In genomic region chr14:17917899-17918298, GRCm38 (mm10) we compare ENCODE assay signal across 15 mouse cellular contexts.
DNase-seq lines count a peak whose midpoint lies in the region; ATAC-seq lines count a peak whose summit lies in the region.
"Had no signal": no experiment of that assay in that cellular context is flagged by ENCODE, and none has a peak within 500 bp of the region (broad histone marks: within the 10 kb centered on the region; RNA-seq: fewer than 3 reads in every experiment).

No protein-coding gene starts in this region.

- WGBS in hindbrain, embryonic 16.5 days: 33% methylated on average over 3 of the region's 3 CpGs
- WGBS in hindbrain, embryonic 11.5 days: 47% methylated on average over 3 of the region's 3 CpGs
- WGBS in midbrain, embryonic 13.5 days: 29% methylated on average over 3 of the region's 3 CpGs

- no peak overlapping the region for H3K4me2 ChIP-seq in hindbrain, embryonic 16.5 days (ENCODE audit: low read length)
- H3K4me2 ChIP-seq in hindbrain, embryonic 11.5 days (replicated peaks; ENCODE audit: low read depth, low read length): no peak overlapping the region
- no peak overlapping the region for H3K4me2 ChIP-seq in midbrain, embryonic 13.5 days (replicated peaks)
- H3K4me2 ChIP-seq: embryonic facial prominence, embryonic 15.5 days; limb, embryonic 15.5 days had no signal

- H3K9ac ChIP-seq in hindbrain, embryonic 16.5 days (ENCODE audit: low read depth, low read length): no peak overlapping the region
- no peak overlapping the region for H3K9ac ChIP-seq in hindbrain, embryonic 11.5 days (ENCODE audit: low read depth, low read length)
- H3K9ac ChIP-seq in midbrain, embryonic 13.5 days (replicated peaks): no peak overlapping the region
- H3K9ac ChIP-seq: embryonic facial prominence, embryonic 15.5 days; limb, embryonic 15.5 days had no signal

- H3K36me3 ChIP-seq in hindbrain, embryonic 16.5 days (ENCODE audit: control insufficient read depth, insufficient read depth, low read length): no peaks in the 10 kb centered on the region
- no peaks in the 10 kb centered on the region for H3K36me3 ChIP-seq in hindbrain, embryonic 11.5 days (ENCODE audit: control insufficient read depth, insufficient read depth, low read length)
- no peaks in the 10 kb centered on the region for H3K36me3 ChIP-seq in midbrain, embryonic 13.5 days
- H3K36me3 ChIP-seq: embryonic facial prominence, embryonic 15.5 days; limb, embryonic 15.5 days had no signal

- intact Hi-C loops in gastrocnemius, postnatal 14 days (cut with DNase I; ENCODE audit: low total_unique reads): no loop called here

- H3K27ac ChIP-seq in hindbrain, embryonic 16.5 days (ENCODE audit: low read depth, low read length): no peak overlapping the region
- no peak overlapping the region for H3K27ac ChIP-seq in hindbrain, embryonic 11.5 days (ENCODE audit: low read depth, low read length)
- no peak overlapping the region for H3K27ac ChIP-seq in midbrain, embryonic 13.5 days
- H3K27ac ChIP-seq: embryonic facial prominence, embryonic 15.5 days; gastrocnemius, adult 2 months; limb, embryonic 15.5 days had no signal

- DNase-seq in hindbrain, embryonic 11.5 days (ENCODE audit: low spot score): no peak
- DNase-seq in NIH3T3 (ENCODE audit: low read depth): peak; percentile 79
- peak; percentile 73 for DNase-seq in fibroblast of lung, adult 2 months (ENCODE audit: low read depth)
- DNase-seq in right cerebral cortex, postnatal 14 days: no peak
- DNase-seq in urinary bladder, adult 2 months (ENCODE audit: low spot score): no peak
- no peak for DNase-seq in gastrocnemius, postnatal 14 days
- DNase-seq: gastrocnemius, adult 2 months; kidney, postnatal 25 days; right cerebral cortex, postnatal 25 days had no signal

- no peaks in the 10 kb centered on the region for H3K27me3 ChIP-seq in hindbrain, embryonic 16.5 days (replicated peaks; ENCODE audit: control insufficient read depth, insufficient read depth, low read length)
- no peaks in the 10 kb centered on the region for H3K27me3 ChIP-seq in hindbrain, embryonic 11.5 days (ENCODE audit: control insufficient read depth, insufficient read depth, low read length)
- H3K27me3 ChIP-seq in midbrain, embryonic 13.5 days: no peaks in the 10 kb centered on the region
- H3K27me3 ChIP-seq: embryonic facial prominence, embryonic 15.5 days; limb, embryonic 15.5 days had no signal

- ATAC-seq in hindbrain, embryonic 16.5 days: 0 out of 2 replicates have a peak, but pooled peaks have one; percentile 43
- no peak for ATAC-seq in hindbrain, embryonic 11.5 days (ENCODE audit: low FRiP score)
- ATAC-seq in midbrain, embryonic 13.5 days: peak; percentile 51
- ATAC-seq: CD4-positive, CD25-positive, alpha-beta regulatory T cell, adult 4 months; inflammation-experienced regulatory T-cells, adult 6 months had no signal

- H3K4me3 ChIP-seq in hindbrain, embryonic 16.5 days (ENCODE audit: low read length): no peak overlapping the region
- H3K4me3 ChIP-seq in hindbrain, embryonic 11.5 days (ENCODE audit: low read depth, low read length): no peak overlapping the region
- H3K4me3 ChIP-seq in midbrain, embryonic 13.5 days (replicated peaks): no peak overlapping the region
- H3K4me3 ChIP-seq: embryonic facial prominence, embryonic 15.5 days; gastrocnemius, adult 2 months; limb, embryonic 15.5 days had no signal

- H3K9me3 ChIP-seq in hindbrain, embryonic 16.5 days (ENCODE audit: control insufficient read depth, low read length): no peaks in the 10 kb centered on the region
- H3K9me3 ChIP-seq in hindbrain, embryonic 11.5 days (ENCODE audit: control insufficient read depth, low read length): no peaks in the 10 kb centered on the region
- H3K9me3 ChIP-seq in midbrain, embryonic 13.5 days: no peaks in the 10 kb centered on the region
- H3K9me3 ChIP-seq: embryonic facial prominence, embryonic 15.5 days; limb, embryonic 15.5 days had no signal

- no peaks in the 10 kb centered on the region for H3K4me1 ChIP-seq in hindbrain, embryonic 16.5 days (ENCODE audit: control insufficient read depth, insufficient read depth, low read depth, low read length)
- no peaks in the 10 kb centered on the region for H3K4me1 ChIP-seq in hindbrain, embryonic 11.5 days (replicated peaks; ENCODE audit: control insufficient read depth, insufficient read depth, low read length)
- H3K4me1 ChIP-seq in midbrain, embryonic 13.5 days (replicated peaks): peaks cover 7% of the 10 kb centered on the region
- H3K4me1 ChIP-seq: embryonic facial prominence, embryonic 15.5 days; limb, embryonic 15.5 days had no signal

Comparison
In these comparisons a context has a peak if more than half of its experiments do, and no peak if none do; other contexts are left out.
1. DNase-seq: peak in NIH3T3 (single experiment) and fibroblast of lung, adult 2 months (single experiment); none in hindbrain, embryonic 11.5 days (single experiment), right cerebral cortex, postnatal 14 days (single experiment), urinary bladder, adult 2 months (single experiment) and gastrocnemius, postnatal 14 days (single experiment).